Mouse (Mus musculus) liver, embryonic 13.5 days (tissue): Measurements from ENCODE around the gene Pwp1. TPM values are rescaled to one million over a fixed set of nuclear protein-coding genes. Genes with fewer than 3 reads are reported as not detected.
A peak's percentile ranks its signal among the peaks of the same experiment; 100 is the strongest.

Source experiments
- ATAC-seq: fragments of 200-750 bp; cut with Nextera tagmentation; 2 replicates; pipeline ENCODE4 v1.8.0; 2017; ENCODE audit warnings: low read depth, mild to moderate bottlenecking, moderate number of reproducible peaks, moderate library complexity
- DNase-seq: peaks from one replicate; pipeline ENCODE4 v3.0.0; 2022
- H3K27ac ChIP-seq: fragments of 300-500 bp; sonication (generic); 2 replicates; pipeline ENCODE4 v1.5.1; 2015; ENCODE audit warnings: moderate library complexity, mild to moderate bottlenecking, inconsistent platforms
- H3K27me3 ChIP-seq: fragments of 300-500 bp; sonication (generic); 2 replicates; pipeline ENCODE4 v1.6.1; 2015; ENCODE audit warnings: mild to moderate bottlenecking, inconsistent platforms
- H3K36me3 ChIP-seq: fragments of 300-500 bp; sonication (generic); 2 replicates; pipeline ENCODE4 v1.6.1; 2015; ENCODE audit warnings: mild to moderate bottlenecking, inconsistent platforms
- H3K4me1 ChIP-seq: fragments of 300-500 bp; sonication (generic); replicated peaks from 2 replicates; pipeline ENCODE4 v1.6.1; 2015; ENCODE audit warnings: inconsistent platforms
- H3K4me2 ChIP-seq: fragments of 300-500 bp; sonication (generic); 2 replicates; pipeline ENCODE4 v1.6.1; 2015; ENCODE audit warnings: inconsistent platforms, mild to moderate bottlenecking, moderate library complexity
- H3K4me3 ChIP-seq: fragments of 300-500 bp; sonication (generic); replicated peaks from 2 replicates; pipeline ENCODE4 v1.5.1; 2015; ENCODE audit warnings: mild to moderate bottlenecking, inconsistent platforms
- H3K9ac ChIP-seq: fragments of 300-500 bp; sonication (generic); 2 replicates; pipeline ENCODE4 v1.6.1; 2015; ENCODE audit warnings: mild to moderate bottlenecking, inconsistent platforms
- H3K9me3 ChIP-seq: fragments of 300-500 bp; sonication (generic); replicated peaks from 2 replicates; pipeline ENCODE4 v1.6.1; 2016; ENCODE audit warnings: inconsistent platforms
- WGBS: fragments of 180-500 bp; shearing (Covaris S2); methylation state at CpG from one replicate; pipeline ENCODE4 v1.1.7; 2015; ENCODE audit not compliant: insufficient replicate concordance; 5-methylcytosine and 5-hydroxymethylcytosine counted together
- polyA plus RNA-seq: library from polyadenylated mRNA; unstranded; fragments of >200 nt; fragmentation: Nextera tagmentation; extraction: Ambion mirVana; gene quantifications from 2 replicates; pipeline ENCODE4 v1.2.1, GENCODE M21; 2015

Gene Pwp1
- polyA plus RNA-seq, 1 experiment from 2014 or later = 47.3 TPM

DNA sequence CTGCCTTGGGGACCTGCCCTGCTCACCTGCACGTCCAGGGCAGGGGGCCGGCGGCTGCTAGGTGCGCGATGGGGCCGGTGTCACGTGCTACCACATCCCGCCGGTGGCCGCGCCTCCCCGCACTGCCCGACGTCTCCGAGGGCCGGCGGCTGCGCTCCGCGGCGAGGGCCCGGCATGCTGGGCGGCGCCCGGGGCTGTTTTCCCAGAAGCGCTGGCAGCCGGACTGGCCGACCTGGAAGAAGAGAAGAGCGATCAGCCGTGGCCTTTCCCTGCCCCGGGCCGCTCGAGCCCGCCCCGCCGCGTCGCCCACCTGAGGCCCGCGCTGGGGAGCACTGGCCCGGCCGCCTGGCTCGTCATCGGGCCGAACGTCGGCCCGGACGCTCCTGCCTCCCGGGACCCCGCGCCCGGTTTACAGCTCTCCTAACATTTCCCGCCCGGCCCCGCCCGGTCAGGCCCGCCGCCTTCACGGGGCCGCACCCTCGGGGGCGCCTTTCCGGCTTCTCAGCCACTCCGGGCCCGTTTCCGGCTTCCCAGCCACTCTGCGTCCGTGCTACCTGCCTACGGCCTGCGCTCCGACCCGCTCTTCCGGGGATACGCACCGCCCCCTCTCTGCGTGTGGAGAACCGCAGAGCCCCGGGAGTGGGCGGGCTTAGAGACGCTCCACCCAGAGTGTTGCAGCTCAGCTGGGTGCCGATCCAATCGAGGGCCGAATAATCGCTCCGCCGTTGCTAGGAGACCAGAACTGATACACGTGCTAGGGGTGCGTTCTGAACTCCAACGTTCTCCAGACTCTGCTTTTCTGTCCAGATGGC lies 87.4 kb downstream of the Pwp1 start, which contains the start of gene Prdm4:
Gene Prdm4 (minus strand): TSS at position 645 of the 812 bp plus-strand sequence.
- WGBS = under 1% methylated on average over 88 of the region's 90 CpGs
- ATAC-seq (peak; percentile 98), DNase-seq (peak; percentile 98)
- H3K36me3 ChIP-seq = peaks cover 25% of the 10 kb centered on the region
- H3K9ac ChIP-seq = peak within 1 kb of the TSS; percentile 90
- peak within 1 kb of the TSS; percentile 90 for H3K27ac ChIP-seq
- H3K9me3 ChIP-seq = no peaks in the 10 kb centered on the region
- H3K4me2 ChIP-seq = peak within 1 kb of the TSS; percentile 94
- peak within 1 kb of the TSS; percentile 90 for H3K4me3 ChIP-seq
- 0 out of 2 replicates have a peak, but pooled peaks cover 6% of the 10 kb centered on the region for H3K27me3 ChIP-seq
- H3K4me1 ChIP-seq = peaks cover 29% of the 10 kb centered on the region

DNA sequence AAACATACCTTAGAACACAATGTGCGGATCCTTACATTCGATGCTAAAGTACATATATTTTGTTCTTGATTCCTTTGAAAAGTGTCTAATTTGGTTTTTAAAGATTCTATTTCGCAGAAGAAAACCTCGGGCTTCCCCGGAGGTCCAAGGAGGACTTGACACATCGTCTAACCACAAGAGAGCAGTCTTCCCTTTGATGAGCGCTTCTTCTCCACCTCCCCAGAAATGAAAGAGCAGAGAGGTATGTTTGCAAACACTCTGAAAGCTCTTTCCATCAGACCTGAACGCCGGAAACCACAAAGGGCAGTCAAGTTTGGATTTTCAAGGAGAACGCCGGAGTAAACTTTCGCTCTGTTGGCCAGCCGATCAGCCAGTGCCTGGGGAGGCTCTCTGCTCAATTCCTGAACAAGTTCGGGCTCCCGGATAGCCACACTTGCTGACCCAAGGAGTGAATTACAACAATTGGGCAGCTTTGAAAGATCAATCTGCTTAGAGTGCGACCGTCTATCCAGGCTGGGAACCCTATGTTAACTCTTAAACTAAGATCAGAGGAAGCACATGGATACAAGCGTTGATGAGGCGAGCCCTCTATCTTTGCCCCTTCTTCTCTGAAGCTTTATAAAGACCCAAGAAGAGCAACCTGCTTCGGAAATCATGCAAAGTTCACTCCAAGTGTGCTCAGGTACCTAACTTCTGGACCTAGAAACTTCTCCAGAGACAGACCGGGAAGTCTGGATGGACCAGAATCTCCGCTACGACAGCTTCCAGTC lies 98.6 kb downstream of the Pwp1 start, which contains the start of gene Ascl4:
Gene Ascl4 (plus strand): TSS at position 6 of the 770 bp plus-strand sequence.
- peak within 1 kb of the TSS; percentile 41; the same call in 1 of the 2 replicates for H3K9ac ChIP-seq
- WGBS = 2% methylated on average over 23 of the region's 23 CpGs
- H3K9me3 ChIP-seq = no peaks in the 10 kb centered on the region
- H3K27me3 ChIP-seq = peaks cover 58% of the 10 kb centered on the region
- no peaks in the 10 kb centered on the region for H3K36me3 ChIP-seq
- H3K4me3 ChIP-seq = peak within 1 kb of the TSS; percentile 57
- DNase-seq (no peak), ATAC-seq (no peak)
- H3K4me2 ChIP-seq = peak within 1 kb of the TSS; percentile 79
- H3K4me1 ChIP-seq = peaks cover 15% of the 10 kb centered on the region
- no peak within 1 kb of the TSS for H3K27ac ChIP-seq

DNA sequence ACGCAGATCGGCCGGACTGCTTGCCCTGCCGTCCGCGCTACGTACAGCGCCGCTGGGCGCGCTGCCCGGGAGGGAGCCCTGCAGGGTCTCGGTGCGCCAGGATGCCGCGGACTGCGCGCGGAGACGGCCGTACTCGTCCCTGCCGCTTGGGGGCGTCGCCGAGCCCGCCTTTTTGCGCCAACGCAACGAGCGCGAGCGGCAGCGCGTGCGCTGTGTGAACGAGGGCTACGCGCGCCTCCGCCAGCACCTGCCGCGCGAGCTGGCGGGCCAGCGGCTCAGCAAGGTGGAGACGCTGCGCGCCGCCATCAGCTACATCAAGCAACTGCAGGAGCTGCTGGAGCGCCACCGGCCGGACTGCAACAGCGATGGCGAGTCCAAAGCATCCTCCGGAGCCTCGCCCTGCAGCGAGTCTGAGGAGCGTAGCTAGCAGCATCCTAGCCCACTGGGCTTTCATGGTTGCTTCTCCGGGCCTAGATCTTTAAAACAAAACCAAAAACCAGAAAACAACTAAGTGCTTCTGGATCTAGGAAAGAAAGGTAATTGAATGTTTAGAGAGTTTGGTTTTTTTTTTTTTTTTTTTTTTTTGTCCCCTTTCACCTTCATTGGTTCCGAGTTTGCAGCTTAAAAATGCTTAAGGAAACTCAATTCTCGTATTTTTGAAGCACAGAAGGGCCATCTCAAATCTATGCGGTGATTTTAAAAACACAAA lies 99.4 kb downstream of the Pwp1 start:
- ATAC-seq = peak; percentile 54

DNA sequence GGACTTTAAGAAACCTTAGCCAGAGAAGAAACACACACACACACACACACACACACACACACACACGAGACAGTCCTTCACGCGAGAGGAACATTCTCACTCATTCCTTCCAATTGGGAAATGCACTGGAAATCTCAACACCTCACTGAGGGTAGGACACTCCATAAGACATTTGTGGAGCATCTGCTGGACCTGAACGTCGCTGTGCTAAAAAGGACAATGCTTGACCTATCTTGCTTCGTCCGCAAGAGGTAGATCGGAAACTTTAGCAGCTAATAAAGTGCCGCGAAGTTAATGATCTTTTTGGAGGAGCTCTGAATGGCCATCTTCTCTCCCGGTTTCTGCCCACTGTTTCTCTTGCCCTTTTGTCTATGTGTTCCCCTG lies 99.9 kb downstream of the Pwp1 start:
- no peak overlapping the region for H3K27ac ChIP-seq
- H3K4me3 ChIP-seq = 0 out of 2 replicates have a peak overlapping the region, but pooled peaks have one; percentile 57
- peaks cover 15% of the 10 kb centered on the region for H3K4me1 ChIP-seq
- WGBS = 51% methylated on average over 11 of the region's 11 CpGs
- H3K36me3 ChIP-seq = no peaks in the 10 kb centered on the region
- H3K27me3 ChIP-seq = peaks cover 49% of the 10 kb centered on the region
- H3K4me2 ChIP-seq = peak overlapping the region; percentile 79; the same call in 1 of the 2 replicates
- H3K9me3 ChIP-seq = no peaks in the 10 kb centered on the region
- ATAC-seq (no peak), DNase-seq (no peak)
- H3K9ac ChIP-seq = no peak overlapping the region

More for the DNA sequence above, 99.4 kb downstream of the Pwp1 start:
- peak; percentile 16 for DNase-seq
- WGBS = 2% methylated on average over 63 of the region's 63 CpGs
- Histone ChIP-seq H3K27ac (no peak overlapping the region), H3K9me3 (no peaks in the 10 kb centered on the region), H3K4me3 (peak overlapping the region; percentile 57), H3K36me3 (no peaks in the 10 kb centered on the region), H3K9ac (peak overlapping the region; percentile 41; the same call in 1 of the 2 replicates), H3K4me1 (peaks cover 15% of the 10 kb centered on the region), H3K27me3 (peaks cover 53% of the 10 kb centered on the region), H3K4me2 (peak overlapping the region; percentile 79)

DNA sequence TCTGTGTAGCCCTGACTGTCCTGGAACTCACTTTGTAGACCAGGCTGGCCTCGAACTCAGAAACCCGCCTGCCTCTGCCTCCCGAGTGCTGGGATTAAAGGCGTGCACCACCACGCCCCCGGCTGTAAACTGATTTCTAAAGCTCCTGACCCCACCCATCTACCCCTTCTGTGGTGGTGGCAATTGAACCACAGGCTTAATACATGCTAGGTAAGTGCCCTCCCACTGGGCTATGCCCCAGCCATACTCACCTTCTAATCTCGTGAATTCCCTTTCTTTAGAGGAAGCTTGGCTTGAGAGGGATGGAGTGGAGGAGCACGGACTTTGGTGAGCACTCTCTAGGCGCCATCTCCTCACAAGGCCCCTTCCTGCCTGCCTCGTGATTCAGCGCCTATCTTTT lies 100.7 kb downstream of the Pwp1 start:
- no peak for ATAC-seq
- DNase-seq = no peak
- WGBS = 65% methylated on average over 11 of the region's 11 CpGs

DNA sequence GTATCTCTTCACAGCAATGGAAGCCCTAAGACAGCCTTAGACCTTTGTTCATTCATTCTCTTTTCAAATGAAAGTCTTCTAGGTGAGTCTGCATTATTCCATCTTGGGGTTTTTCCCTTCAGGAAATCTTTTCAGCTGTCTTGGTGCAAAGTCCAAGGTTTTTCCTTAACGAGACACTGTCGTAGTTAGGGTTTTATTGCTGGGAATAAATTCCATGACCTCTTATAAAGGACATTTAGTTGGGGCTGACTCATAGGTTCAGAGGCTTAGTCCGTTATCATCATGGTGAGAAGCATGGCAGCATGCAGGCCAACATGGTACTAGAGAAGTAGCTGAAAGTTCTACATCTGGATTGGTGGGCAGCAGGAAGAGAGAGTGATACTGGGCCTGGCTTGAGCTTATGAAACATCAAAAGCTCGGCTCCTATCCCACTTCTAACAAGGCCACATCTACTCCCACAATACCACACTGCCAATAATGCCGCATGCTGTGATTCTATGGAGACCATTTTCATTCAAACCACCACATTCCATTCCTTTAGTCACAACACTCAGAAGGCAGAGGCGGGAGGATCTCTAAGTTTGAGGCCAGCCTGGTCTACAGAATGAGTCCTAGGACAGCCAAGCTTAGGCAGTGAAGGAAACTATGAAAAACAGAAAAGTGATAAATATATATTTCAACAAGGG lies 107.1 kb downstream of the Pwp1 start:
- 83% methylated on average over 6 of the region's 6 CpGs for WGBS
- Histone ChIP-seq H3K27ac (no peak overlapping the region), H3K4me3 (no peak overlapping the region), H3K4me1 (no peaks in the 10 kb centered on the region), H3K36me3 (peaks cover 58% of the 10 kb centered on the region), H3K9me3 (no peaks in the 10 kb centered on the region), H3K4me2 (no peak overlapping the region), H3K9ac (no peak overlapping the region), H3K27me3 (no peaks in the 10 kb centered on the region)
- DNase-seq (no peak), ATAC-seq (no peak)

More for the DNA sequence above, 100.7 kb downstream of the Pwp1 start:
- H3K4me3 ChIP-seq = no peak overlapping the region
- H3K27ac ChIP-seq = no peak overlapping the region
- H3K4me2 ChIP-seq = no peak overlapping the region
- no peaks in the 10 kb centered on the region for H3K36me3 ChIP-seq
- H3K27me3 ChIP-seq = peaks cover 49% of the 10 kb centered on the region
- no peak overlapping the region for H3K9ac ChIP-seq
- peaks cover 15% of the 10 kb centered on the region for H3K4me1 ChIP-seq
- H3K9me3 ChIP-seq = no peaks in the 10 kb centered on the region

Other genes with a start within 250 kb of the Pwp1 start
- 5.4 and 6.3 TPM in 2 replicates for gene Prdm4, start 87.6 kb downstream of the Pwp1 start, polyA plus RNA-seq
- not detected in 2 replicates for gene Ascl4, start 98.2 kb downstream of the Pwp1 start, polyA plus RNA-seq
- 102 and 112 TPM in 2 replicates for gene Rtcb, start 128.3 kb downstream of the Pwp1 start, polyA plus RNA-seq
- not detected in 2 replicates for gene Bpifc, start 182.4 kb downstream of the Pwp1 start, polyA plus RNA-seq
- gene Fbxo7, start 192.5 kb downstream of the Pwp1 start, polyA plus RNA-seq = 69.0 and 74.3 TPM in 2 replicates